Mouse (Mus musculus) forebrain, embryonic 13.5 days (tissue): ENCODE results near the gene Olfr785. TPM values are rescaled to one million over a fixed set of nuclear protein-coding genes. Genes with fewer than 3 reads are reported as not detected.
"Not testable (repeated sequence)": the region's sequence is repeated elsewhere in the genome, so short reads cannot be mapped to it uniquely, and the experiment has no call there.

Experiments used
- ATAC-seq: fragments of 200-750 bp; cut with Nextera tagmentation; 2 replicates; pipeline ENCODE4 v1.8.0; 2017
- H3K27ac ChIP-seq: fragments of 300-500 bp; sonication (generic); 2 replicates; pipeline ENCODE4 v1.5.1; 2015; ENCODE audit warnings: inconsistent platforms, mild to moderate bottlenecking, moderate library complexity
- H3K27me3 ChIP-seq: fragments of 300-500 bp; sonication (generic); 2 replicates; pipeline ENCODE4 v1.6.1; 2015; ENCODE audit warnings: mild to moderate bottlenecking, inconsistent platforms
- H3K36me3 ChIP-seq: fragments of 300-500 bp; sonication (generic); 2 replicates; pipeline ENCODE4 v1.6.1; 2015; ENCODE audit warnings: mild to moderate bottlenecking, inconsistent platforms; ENCODE audit not compliant: poor library complexity, severe bottlenecking
- H3K4me1 ChIP-seq: fragments of 300-500 bp; sonication (generic); 2 replicates; pipeline ENCODE4 v1.6.1; 2015; ENCODE audit warnings: inconsistent platforms
- H3K4me2 ChIP-seq: fragments of 300-500 bp; sonication (generic); 2 replicates; pipeline ENCODE4 v1.6.1; 2015; ENCODE audit warnings: inconsistent platforms, mild to moderate bottlenecking, moderate library complexity
- H3K4me3 ChIP-seq: fragments of 300-500 bp; sonication (generic); 2 replicates; pipeline ENCODE4 v1.5.1; 2015; ENCODE audit warnings: mild to moderate bottlenecking, inconsistent platforms
- H3K9ac ChIP-seq: fragments of 300-500 bp; sonication (generic); 2 replicates; pipeline ENCODE4 v1.6.1; 2015; ENCODE audit warnings: mild to moderate bottlenecking, inconsistent platforms
- H3K9me3 ChIP-seq: fragments of 300-500 bp; sonication (generic); replicated peaks from 2 replicates; pipeline ENCODE4 v1.6.1; 2016; ENCODE audit warnings: inconsistent platforms
- WGBS: fragments of 180-500 bp; shearing (Covaris S2); methylation state at CpG from one replicate; pipeline ENCODE4 v1.1.7; 2015; 5-methylcytosine and 5-hydroxymethylcytosine counted together
- polyA plus RNA-seq: library from polyadenylated mRNA; unstranded; fragments of >200 nt; fragmentation: Nextera tagmentation; extraction: Ambion mirVana; gene quantifications from 2 replicates; pipeline ENCODE4 v1.2.1, GENCODE M21; 2015

Olfr785 gene
- polyA plus RNA-seq: not detected in 2 replicates

DNA sequence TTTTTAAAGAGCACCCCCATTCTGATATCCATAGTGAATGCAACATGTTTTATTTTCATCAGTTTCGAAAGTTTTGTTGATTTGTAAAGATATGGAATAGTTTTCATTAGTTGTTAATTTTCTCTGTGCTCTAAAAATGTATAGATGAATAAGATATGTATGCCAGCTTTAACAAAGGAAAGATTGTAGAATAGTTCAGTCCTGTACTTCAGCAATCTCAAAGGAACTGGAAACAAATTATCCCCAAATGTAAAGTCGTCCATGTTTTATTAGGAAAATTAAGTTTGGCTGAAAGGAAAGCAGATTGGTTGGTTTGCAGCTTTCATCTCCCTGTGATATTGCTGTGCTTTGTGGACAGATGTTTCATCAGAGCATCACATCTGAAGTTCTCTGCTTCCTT is at the start of gene Olfr785:
TSS of gene Olfr785 (plus strand) at position 301 of the 400 bp plus-strand sequence.
- H3K36me3 ChIP-seq: no peaks in the 10 kb centered on the region
- no peak within 1 kb of the TSS for H3K9ac ChIP-seq
- H3K4me1 ChIP-seq: no peaks in the 10 kb centered on the region
- H3K27me3 ChIP-seq: no peaks in the 10 kb centered on the region
- H3K4me2 ChIP-seq: no peak within 1 kb of the TSS
- H3K9me3 ChIP-seq: no peaks in the 10 kb centered on the region
- no peak within 1 kb of the TSS for H3K4me3 ChIP-seq
- 83% methylated on average over 2 of the region's 2 CpGs for WGBS
- no peak within 1 kb of the TSS for H3K27ac ChIP-seq
- no peak for ATAC-seq

DNA sequence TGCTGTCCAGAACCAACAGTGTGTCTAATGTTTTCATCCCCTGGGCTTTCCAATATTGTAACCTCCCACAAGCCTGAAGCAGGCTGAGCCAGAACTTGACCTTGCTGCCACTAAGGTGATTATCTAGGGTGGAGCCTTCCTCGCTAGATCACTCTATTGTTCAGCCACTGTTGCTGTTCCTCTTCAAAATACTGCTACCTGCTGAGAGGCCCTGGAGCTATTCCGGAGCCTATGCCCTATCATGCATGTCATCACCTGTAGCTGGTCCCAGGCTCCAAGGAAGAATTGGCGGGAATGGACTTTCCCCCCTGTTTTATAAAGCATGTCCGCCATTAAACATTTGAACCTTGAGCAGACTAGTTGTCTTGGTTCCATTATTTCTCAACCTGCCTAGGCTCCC is 48.7 kb upstream of the Olfr785 start:
- WGBS: 91% methylated on average over 4 of the region's 4 CpGs
- H3K4me1 ChIP-seq, ATAC-seq, H3K4me3 ChIP-seq, H3K4me2 ChIP-seq, H3K36me3 ChIP-seq, H3K27ac ChIP-seq, H3K27me3 ChIP-seq, H3K9ac ChIP-seq, H3K9me3 ChIP-seq: not testable (repeated sequence)

DNA sequence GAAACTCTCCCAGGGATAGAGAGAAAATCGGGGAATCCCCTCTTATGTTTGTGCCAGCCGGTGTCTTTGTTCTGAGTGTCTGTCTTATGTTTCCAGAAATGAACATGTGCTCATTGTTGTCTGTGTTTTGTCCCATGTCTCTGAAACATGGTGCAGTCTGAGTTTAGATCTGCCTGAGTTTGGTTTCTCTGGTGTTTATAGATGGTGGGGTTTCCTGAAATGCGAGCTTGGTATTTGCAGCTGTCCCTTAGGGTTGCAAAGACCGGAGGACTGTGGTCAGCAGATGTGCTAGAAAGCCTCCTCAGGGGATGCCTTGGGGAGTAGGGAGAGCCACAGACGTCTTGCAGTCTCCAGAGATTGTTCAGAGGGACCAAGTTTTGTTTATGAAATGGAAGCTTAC is 47.9 kb upstream of the Olfr785 start:
- H3K4me2 ChIP-seq: no peak overlapping the region
- 81% methylated on average over 5 of the region's 5 CpGs for WGBS
- no peak overlapping the region for H3K9ac ChIP-seq
- peaks cover 9% of the 10 kb centered on the region; the same call in 1 of the 2 replicates for H3K9me3 ChIP-seq
- no peak overlapping the region for H3K4me3 ChIP-seq
- H3K4me1 ChIP-seq: no peaks in the 10 kb centered on the region
- no peak for ATAC-seq
- no peak overlapping the region for H3K27ac ChIP-seq
- H3K27me3 ChIP-seq: no peaks in the 10 kb centered on the region
- H3K36me3 ChIP-seq: no peaks in the 10 kb centered on the region

DNA sequence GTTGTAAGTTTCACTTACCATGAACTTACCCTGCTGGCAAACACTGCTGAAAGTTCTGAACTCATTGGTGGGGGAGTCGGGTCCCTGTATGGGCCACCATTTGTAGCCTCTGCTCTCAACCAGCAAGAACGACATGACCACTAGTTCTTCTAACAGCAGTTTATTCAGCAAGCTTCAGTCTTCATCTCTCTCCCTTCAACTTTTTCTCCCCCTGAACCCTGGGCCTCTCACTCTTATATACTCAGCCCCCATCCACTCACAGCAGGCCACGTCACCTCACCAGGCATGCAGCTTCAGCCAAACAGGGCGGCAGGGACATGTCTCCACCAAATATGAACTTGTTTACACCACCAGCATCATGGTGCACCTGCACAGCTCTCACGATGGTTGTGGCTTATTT is 31.2 kb upstream of the Olfr785 start:
- 88% methylated on average over 5 of the region's 5 CpGs for WGBS
- H3K9ac ChIP-seq, H3K27ac ChIP-seq, ATAC-seq, H3K4me3 ChIP-seq, H3K4me1 ChIP-seq, H3K27me3 ChIP-seq, H3K36me3 ChIP-seq, H3K4me2 ChIP-seq, H3K9me3 ChIP-seq: not testable (repeated sequence)

DNA sequence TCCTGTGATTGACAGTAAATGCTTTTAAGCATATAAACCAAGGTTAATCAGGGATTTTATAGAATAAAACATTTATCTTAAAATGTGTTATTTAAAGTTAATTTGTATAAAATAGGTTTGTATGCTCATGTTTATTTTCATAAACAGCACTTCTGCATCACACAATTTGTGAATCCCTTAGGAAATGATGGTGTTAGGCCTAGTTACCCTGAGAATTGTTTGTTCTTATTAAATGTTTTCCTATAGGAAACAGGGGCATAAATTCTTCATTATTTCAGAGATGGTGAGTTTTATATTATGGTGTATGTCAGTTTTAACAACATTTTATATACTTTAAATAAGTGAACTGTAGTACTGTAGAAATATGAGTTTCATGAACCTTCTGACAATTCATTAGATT is 21.4 kb upstream of the Olfr785 start, which contains the start of gene Olfr784:
TSS of gene Olfr784 (plus strand) at position 301 of the 400 bp plus-strand sequence.
- Histone ChIP-seq H3K4me2 (no peak within 1 kb of the TSS), H3K27ac (no peak within 1 kb of the TSS), H3K27me3 (no peaks in the 10 kb centered on the region), H3K36me3 (no peaks in the 10 kb centered on the region), H3K9ac (no peak within 1 kb of the TSS), H3K4me3 (no peak within 1 kb of the TSS), H3K4me1 (no peaks in the 10 kb centered on the region), H3K9me3 (no peaks in the 10 kb centered on the region)
- no peak for ATAC-seq

DNA sequence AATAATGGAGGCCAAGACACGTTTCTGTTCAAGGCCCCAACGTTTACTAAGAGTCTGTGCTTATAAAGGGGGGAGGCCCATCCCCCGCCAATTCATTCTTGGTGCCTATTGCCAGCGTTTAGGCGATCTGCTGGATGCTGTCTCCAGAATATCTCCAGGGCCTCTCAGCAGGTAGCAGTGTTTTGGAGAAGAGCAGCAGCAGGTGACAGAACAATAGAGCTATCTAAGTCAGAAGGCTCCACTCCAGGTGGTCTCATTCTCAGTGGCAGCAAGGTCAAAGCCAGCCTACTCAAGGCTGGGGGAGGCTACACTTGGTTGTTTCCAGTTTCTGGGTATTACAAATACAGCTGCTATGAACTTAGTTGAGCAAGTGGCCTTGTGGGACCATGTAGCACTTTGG is 4.3 kb upstream of the Olfr785 start:
- H3K4me3 ChIP-seq: no peak overlapping the region
- H3K27ac ChIP-seq: no peak overlapping the region
- no peaks in the 10 kb centered on the region for H3K27me3 ChIP-seq
- ATAC-seq: no peak
- H3K4me1 ChIP-seq: no peaks in the 10 kb centered on the region
- H3K9ac ChIP-seq: no peak overlapping the region
- H3K4me2 ChIP-seq: no peak overlapping the region
- 45% methylated on average over 5 of the region's 5 CpGs for WGBS
- H3K36me3 ChIP-seq: no peaks in the 10 kb centered on the region
- no peaks in the 10 kb centered on the region for H3K9me3 ChIP-seq

DNA sequence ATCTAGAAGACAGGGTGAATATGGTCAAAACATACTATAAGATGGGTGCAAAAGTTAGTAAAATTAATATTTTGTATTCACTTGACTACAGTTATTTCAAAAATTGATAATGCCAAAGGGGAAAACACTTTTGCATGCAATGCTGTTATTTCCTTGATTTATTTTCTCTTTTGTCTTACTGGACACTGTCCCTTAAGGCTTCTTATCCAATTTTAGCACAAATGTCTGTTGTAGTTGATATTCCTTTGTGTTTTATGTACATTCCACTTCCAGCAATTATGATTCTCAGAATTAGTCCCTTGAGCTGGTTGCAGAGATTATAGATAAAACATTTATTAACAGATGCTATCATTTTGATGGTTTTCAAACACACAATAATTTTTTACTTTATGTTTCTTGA is 21.8 kb downstream of the Olfr785 start, which contains the start of gene Olfr786:
TSS of gene Olfr786 (plus strand) at position 301 of the 400 bp plus-strand sequence.
- Histone ChIP-seq H3K4me3 (no peak within 1 kb of the TSS), H3K4me1 (no peaks in the 10 kb centered on the region), H3K27me3 (no peaks in the 10 kb centered on the region), H3K9ac (no peak within 1 kb of the TSS), H3K4me2 (no peak within 1 kb of the TSS), H3K36me3 (no peaks in the 10 kb centered on the region), H3K27ac (no peak within 1 kb of the TSS), H3K9me3 (no peaks in the 10 kb centered on the region)
- no peak for ATAC-seq

Other genes starting within 250 kb of the Olfr785 start
- gene Olfr771, start 240.7 kb upstream of the Olfr785 start, polyA plus RNA-seq: not detected in 2 replicates
- gene Olfr772, start 227.5 kb upstream of the Olfr785 start, polyA plus RNA-seq: not detected in 2 replicates
- not detected in 2 replicates for gene Olfr773, start 218.0 kb upstream of the Olfr785 start, polyA plus RNA-seq
- gene Olfr774, start 169.2 kb upstream of the Olfr785 start, polyA plus RNA-seq: not detected in 2 replicates
- not detected in 2 replicates for gene Olfr775, start 157.0 kb upstream of the Olfr785 start, polyA plus RNA-seq
- gene Olfr776, start 146.3 kb upstream of the Olfr785 start, polyA plus RNA-seq: not detected in 2 replicates
- gene Olfr777, start 133.9 kb upstream of the Olfr785 start, polyA plus RNA-seq: not detected in 2 replicates
- not detected in 2 replicates for gene Olfr780, start 87.3 kb upstream of the Olfr785 start, polyA plus RNA-seq
- not detected in 2 replicates for gene Olfr781, start 76.6 kb upstream of the Olfr785 start, polyA plus RNA-seq
- not detected in 2 replicates for gene Olfr782, start 56.6 kb upstream of the Olfr785 start, polyA plus RNA-seq
- 0.05 and 0.08 TPM in 2 replicates for gene Olfr784, start 21.3 kb upstream of the Olfr785 start, polyA plus RNA-seq
- not detected in 2 replicates for gene Olfr786, start 21.9 kb downstream of the Olfr785 start, polyA plus RNA-seq
- not detected in 2 replicates for gene Olfr787, start 56.4 kb downstream of the Olfr785 start, polyA plus RNA-seq
- not detected in 2 replicates for gene Olfr788, start 65.6 kb downstream of the Olfr785 start, polyA plus RNA-seq
- not detected in 2 replicates for gene Olfr789, start 79.3 kb downstream of the Olfr785 start, polyA plus RNA-seq
- not detected in 2 replicates for gene Olfr790, start 93.1 kb downstream of the Olfr785 start, polyA plus RNA-seq
- not detected in 2 replicates for gene Olfr791, start 116.4 kb downstream of the Olfr785 start, polyA plus RNA-seq
- not detected in 2 replicates for gene Olfr792, start 133.7 kb downstream of the Olfr785 start, polyA plus RNA-seq
- gene Olfr794, start 162.2 kb downstream of the Olfr785 start, polyA plus RNA-seq: not detected in 2 replicates
- gene Olfr796, start 207.1 kb downstream of the Olfr785 start, polyA plus RNA-seq: not detected in 2 replicates
- not detected in 2 replicates for gene Olfr798, start 222.5 kb downstream of the Olfr785 start, polyA plus RNA-seq
- gene Olfr799, start 232.1 kb downstream of the Olfr785 start, polyA plus RNA-seq: not detected in 2 replicates